Mouse (Mus musculus): ENCODE data around the gene Shprh.
"Not testable (repeated sequence)": the region's sequence is repeated elsewhere in the genome, so short reads cannot be mapped to it uniquely, and the experiment has no call there.

Shprh gene

DNA sequence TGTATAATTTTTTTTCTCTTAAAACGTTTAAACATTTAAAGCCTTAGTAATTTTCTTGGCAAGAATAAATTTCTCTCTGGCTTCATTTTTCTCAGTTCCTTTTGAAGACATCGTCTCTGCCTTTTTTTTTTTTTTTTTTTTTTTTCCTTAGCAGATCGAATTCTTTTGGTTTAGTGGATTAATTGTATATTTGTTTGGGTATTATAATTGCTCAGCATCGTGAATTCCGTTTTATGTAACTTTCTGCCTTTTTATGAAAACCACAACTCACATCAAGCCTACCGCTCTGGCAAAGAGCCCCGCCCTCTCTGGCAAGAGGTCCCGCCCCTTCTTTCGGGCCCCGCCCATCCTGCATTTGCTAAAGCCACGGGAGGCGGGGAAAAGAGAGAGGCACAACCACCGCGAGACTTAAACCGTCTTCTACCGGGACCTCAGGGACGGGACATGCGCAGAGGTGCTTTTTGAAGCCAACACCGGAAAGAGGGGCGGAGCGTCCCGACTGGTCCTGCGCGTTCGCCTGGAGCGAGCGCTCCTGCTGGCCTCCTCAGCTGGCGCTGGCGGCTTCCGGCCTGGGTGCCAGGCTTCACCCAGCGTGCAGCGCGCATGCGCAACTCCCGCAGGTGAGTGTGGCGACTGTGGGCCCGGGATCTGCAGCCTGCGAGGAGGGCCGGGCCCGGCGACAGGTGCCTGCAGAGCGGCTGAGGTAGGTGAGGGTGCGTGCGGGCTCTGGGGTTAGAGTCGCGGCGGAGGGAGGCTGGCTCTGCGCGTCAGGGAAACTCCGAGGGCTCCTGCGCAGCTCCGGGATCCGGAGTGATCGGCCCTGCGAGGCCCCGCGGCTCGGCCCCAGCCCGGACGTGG, at the start of gene Shprh:
TSS of gene Shprh (plus strand) at position 544 of the 858 bp plus-strand sequence.
- DNase-seq: peak; percentile 93

DNA sequence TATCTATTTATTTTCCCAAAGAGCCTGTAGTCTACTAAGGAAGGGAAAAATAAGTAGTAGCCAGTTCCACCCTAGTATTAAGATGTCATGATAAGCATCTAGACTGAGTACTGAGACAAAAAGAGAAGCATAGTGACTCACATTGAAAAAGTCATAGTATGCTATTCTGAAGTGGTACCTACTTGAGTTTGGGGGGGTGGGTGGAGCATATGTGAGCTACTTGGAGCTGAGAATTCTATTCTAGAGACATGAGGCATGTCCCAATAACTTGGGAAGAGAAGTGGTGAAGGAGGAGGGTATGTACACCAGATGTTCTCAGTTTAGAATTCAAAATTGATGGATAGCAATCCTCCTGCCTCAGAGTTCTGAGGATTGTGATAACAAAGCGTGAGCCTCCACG, 27.4 kb upstream of the Shprh start:
- no peak for DNase-seq

DNA sequence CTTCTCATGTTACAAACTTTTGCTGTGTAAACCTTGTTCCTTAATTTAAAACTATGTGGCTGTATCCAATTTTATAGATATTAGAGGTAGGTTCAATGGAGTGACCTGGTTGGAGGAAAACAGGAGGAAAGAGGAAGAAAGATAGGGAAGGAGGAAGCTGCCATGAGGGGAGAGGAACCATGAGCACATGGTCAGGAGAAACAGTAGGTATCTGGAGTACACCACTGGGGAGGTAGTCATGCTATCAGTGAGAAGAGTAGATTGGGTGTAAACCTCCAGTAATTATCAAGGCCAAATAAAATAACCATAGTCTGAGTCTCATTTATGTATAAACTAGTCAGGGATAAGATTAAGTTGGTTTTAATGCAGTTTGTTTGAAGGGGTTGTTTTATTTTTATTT, 3.6 kb upstream of the Shprh start:
- DNase-seq: no peak

DNA sequence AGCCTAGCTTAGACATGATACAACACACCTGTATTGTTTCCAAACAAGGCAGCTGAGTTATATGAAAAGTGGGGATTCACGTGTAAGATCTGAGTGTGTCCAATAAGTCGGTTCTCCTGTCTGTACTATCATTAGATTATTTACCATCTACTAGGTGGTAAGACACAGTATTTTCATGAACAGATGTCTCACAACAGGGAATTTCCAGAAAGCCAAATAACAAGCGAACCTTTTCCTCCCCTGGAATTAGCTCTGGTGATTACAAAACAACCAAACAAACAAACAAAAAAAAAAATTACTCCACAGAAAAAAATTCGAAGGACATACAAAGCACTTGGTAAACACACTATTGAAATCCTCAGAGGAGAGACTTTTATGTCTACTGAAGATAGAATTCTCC, 781 bp upstream of the Shprh start:
- DNase-seq: no peak

GRCm38 (mm10) chr10:11149742-11150125, 507 bp downstream of the Shprh start:
- DNase-seq: no peak

DNA sequence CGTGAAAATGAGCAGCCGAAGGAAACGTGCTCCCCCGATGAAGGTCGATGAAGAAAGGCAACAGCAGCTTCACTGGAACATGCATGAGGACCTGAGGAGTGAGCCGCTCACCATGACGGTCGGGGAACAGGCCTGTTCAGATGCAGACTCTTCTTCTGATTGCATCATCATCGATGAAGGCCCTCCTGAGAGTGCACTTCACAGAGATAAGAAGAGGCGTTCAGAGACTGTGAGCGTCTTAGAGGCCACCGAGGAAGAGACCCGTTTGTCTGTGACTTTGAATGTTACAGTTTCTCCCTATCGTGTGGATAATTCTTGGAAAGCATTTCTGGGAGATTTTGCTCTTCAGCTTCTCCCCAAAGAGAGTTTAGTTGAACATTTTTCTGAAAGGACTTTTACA, 2.4 kb downstream of the Shprh start:
- no peak for DNase-seq

DNA sequence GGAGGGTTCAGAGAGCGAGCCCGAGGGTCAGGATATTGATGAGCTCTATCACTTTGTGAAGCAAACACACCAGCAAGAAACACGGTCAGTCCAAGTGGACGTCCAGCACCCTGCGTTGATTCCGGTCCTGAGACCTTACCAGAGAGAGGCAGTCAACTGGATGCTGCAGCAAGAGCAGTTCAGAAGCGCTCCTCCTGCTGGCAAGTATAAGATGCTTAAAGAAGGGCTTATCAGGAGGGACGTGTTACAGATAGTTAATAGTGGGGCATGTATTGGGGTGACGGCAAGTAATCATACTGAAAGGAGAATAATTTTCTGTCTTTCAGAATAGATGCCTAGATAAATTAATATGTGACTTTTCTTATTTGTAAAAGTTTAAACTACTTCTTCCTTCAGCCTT, 7.8 kb downstream of the Shprh start:
- no peak for DNase-seq

DNA sequence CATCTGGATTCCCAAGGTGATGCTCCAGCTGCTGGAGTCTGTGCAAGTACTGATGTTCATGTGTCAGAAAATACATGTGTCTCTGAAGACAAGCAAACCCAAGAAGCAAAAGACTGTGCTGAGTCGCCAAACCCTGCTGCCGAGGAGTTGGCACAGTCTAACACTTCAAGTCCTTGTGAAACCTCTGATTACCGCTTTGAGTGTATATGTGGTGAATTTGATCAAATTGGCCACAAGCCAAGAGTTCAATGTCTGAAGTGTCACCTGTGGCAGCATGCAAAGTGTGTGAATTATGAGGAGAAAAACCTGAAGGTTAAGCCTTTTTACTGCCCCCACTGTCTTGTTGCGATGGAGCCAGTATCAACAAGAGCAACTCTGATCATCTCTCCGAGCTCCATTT, 15.3 kb downstream of the Shprh start:
- DNase-seq: no peak

- DNase-seq: no peak
Measured at GRCm38 (mm10) chr10:11170252-11170651, 21.0 kb downstream of the Shprh start.

- no peak for DNase-seq
Measured at GRCm38 (mm10) chr10:11171615-11172014, 22.4 kb downstream of the Shprh start.

GRCm38 (mm10) chr10:11172519-11172918, 23.3 kb downstream of the Shprh start:
- DNase-seq: no peak

- no peak for DNase-seq
Measured at GRCm38 (mm10) chr10:11175801-11176482, 26.7 kb downstream of the Shprh start.

DNA sequence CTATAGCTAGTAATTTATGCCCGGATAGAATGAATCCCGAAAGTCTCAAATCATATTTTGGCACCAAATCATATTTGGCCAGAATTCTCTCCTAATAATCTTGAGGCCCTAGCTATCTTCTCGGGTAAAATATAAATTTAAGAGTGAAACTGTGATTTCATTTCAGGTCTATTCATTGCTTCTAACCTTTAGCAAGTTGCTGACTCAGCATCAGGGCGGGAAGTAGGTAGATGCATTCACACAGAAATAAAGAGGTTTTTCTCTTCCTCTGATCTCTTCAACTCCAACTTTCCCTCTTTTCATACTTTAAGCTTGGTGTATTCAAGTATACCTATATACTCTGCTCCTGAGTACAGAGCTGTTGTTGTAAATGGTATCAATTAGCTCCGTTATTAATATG, 30.9 kb downstream of the Shprh start:
- DNase-seq: no peak

DNA sequence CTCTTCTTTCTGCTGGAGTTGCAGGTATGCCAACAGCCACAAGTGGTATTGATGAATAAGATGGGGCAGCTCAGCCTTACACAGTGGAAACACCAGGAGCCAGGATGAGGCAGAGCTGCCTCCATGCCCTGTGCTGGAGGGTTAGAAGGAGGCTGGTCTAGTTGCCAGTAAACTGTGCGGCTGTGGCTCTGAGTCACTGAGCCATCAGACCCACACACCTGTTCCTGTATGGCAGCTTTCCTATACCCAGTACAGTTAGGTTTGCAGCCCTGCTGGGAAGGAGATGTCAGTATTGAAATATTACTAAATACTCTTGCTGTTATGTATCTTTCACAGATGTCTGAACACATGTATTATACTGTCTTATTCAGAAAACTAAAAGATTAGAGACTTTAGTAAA, 48.1 kb downstream of the Shprh start:
- DNase-seq: no peak

- no peak for DNase-seq
Measured at GRCm38 (mm10) chr10:11198346-11198745, 49.1 kb downstream of the Shprh start.

DNA sequence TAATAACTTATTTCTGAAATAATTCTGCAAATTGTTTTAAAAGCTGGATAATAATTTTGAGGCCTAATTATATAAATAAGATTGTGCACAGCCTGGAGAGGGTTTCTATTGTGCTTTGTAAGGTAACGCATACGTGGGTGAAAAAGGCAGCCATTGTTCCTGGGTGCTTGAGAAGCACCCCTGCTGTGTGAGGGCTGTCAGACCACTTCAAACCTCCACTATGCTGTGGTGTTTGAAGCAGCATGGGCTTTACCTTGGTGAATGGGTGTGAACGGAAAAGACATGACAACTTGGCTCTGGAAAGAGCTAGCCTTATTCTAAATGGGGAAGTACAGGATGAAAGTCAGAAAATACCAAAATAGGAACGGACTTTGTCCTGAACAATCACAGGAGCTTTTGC, 50.8 kb downstream of the Shprh start:
- no peak for DNase-seq

- not testable (repeated sequence) for DNase-seq
Measured at GRCm38 (mm10) chr10:11205883-11206282, 56.7 kb downstream of the Shprh start.

DNA sequence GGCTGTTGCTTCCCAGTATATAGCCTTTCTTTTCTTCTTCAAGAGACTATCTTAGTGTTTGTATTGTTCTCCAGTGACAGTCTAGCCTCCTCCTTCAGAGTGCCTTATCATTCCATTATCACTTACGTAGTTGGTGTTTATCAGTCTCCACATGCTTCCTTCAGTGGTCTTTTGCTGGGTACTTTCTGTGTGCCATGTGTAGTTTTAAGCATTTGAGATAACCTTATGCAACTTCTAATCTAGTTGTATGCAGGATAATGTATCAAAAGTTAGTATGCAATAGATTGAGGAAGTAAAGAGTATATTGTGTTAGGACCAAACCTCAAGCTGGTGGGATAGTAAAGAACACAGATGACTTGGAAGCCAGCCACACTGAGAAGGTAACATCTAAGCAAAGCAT, 59.4 kb downstream of the Shprh start:
- no peak for DNase-seq

GRCm38 (mm10) chr10:11212003-11212402, 62.8 kb downstream of the Shprh start:
- DNase-seq: peak; percentile 4

DNA sequence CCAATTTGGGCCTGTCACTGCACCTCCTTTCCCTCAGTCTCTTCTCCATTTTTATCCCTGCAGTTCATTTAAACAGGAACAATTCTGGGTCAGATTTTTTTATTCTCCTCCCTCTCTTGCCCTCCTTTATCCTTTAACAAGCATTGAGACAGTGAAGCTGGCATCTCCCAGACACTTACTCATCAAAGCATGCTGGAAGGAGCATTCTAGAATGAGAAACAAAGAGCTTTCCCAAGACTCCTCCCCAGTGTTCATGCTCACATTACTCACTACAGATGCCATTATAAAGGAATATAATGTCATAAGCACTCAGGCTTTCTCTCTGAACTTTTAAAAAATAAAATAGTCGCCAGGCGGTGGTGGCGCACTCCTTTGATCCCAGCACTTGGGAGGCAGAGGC, 77.2 kb downstream of the Shprh start:
- no peak for DNase-seq

- no peak for DNase-seq
Measured at GRCm38 (mm10) chr10:11229545-11230178, 80.4 kb downstream of the Shprh start.

DNA sequence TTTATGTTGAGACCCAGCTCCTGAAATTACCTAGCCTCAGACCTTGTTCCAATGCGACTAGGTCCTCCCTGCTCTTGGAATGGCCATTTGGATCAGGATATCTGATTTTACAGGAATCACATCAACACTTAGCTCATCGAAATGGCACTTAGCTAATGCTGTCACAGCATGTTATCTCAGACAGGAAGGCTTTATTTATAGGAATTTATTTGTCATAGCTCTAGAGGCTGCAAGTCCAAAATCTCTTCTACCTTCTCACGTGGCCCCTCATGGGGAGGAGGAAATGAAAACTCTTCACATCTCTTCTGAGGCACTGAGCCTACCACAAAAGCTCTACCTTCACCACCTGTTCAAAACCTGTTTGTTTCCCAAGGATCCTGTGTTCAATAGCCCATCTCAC, 84.0 kb downstream of the Shprh start:
- DNase-seq: no peak

DNA sequence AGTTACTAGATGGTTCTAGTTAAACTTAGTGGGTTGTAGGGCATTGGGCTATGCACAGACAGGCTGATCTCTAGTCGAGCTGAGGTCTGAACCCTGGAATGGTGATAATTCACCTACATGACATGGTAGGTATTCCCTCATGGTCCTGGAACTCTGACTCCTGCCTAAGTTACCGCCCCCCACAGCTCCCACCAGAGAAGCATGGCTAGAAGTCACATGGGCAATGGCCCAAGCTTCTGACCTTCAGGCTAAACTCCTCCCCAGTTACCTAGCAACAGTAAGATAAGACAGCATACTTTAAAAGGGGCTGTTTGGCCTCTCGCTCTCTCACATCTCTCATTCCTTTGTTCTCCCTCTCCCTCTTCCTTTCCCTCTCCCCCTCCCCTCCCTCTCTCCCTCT, 93.8 kb downstream of the Shprh start:
- DNase-seq: not testable (repeated sequence)

GRCm38 (mm10) chr10:11248210-11248609, 99.0 kb downstream of the Shprh start:
- no peak for DNase-seq

Data from right cerebral cortex, postnatal 4 days (tissue).